Mouse (Mus musculus): ENCODE measurements around the gene Fam92a.
"Not testable (repeated sequence)": the region's sequence is repeated elsewhere in the genome, so short reads cannot be mapped to it uniquely, and the experiment has no call there.

Gene Fam92a

GRCm38 (mm10) chr4:12171318-12172091 lies at the start of gene Fam92a:
Gene Fam92a (minus strand): TSS chr4:12172015.
- peak; percentile 70 for DNase-seq

DNA sequence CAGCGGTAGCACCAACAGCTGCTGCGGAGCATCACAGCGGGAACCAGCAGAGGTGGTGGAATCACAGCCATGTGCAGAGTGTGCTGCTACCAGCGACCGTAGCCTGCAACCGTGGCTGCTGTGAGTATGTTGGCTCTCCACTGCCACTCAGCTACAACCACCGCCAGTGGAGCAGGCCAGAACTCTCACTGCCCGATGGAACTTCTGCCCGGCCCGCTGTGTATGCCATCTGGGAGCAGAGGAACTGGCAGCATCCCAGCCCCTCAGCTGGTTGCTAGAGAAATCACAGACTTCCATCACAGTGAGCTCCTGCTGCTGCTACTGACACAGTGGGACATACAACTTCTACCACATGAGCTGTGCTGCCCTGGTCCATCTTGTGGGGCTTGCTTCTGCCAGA lies 7.2 kb upstream of the Fam92a start:
- peak; percentile 41 for DNase-seq

DNA sequence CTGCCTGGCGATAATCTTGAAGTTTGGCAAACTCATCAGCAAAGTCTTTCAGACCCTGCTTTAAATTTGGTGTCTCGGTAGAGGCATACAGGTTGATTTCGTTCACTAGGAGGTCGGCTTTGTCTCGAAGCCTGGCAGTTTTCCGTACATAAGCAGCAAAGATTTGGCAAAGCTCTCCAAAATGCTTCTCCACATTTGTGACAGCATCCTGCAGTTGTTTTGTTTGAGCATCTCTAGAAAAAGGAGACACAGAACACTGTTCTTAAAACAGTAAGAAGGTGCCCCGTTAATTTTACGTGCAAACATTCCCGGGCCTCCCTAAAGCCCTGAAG lies 863 bp downstream of the Fam92a start:
- DNase-seq, result no peak

- no peak for DNase-seq
Measured at GRCm38 (mm10) chr4:12147660-12148059, 24.2 kb downstream of the Fam92a start.

GRCm38 (mm10) chr4:12141516-12141915 lies 30.3 kb downstream of the Fam92a start:
- DNase-seq, result not testable (repeated sequence)

DNA sequence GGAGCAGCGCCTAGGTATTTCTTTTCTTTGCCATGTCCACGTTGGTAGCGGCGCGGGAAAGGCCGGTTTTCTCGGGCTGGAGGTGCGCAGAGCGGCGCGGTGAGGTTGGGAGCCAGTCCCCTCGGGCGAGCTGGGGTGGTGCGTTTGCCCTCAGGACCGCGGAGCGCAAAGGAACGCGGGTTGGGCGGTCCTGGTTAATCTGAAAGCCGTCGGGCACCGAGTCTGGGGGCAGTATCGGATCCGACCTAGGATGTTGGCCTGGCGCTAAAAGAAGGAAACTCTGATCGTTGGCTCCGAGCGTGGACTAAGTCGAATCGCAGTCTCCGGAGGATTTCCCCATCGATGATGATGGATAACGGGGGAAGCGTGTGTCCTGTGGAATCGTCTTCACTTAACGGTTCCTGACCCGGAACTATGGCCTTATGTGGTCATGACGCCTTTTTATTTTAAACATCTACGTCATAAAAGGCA lies 31.2 kb downstream of the Fam92a start:
- DNase-seq, result not testable (repeated sequence)

GRCm38 (mm10) chr4:12140141-12140567 lies 31.7 kb downstream of the Fam92a start, which contains the start of gene Rbm12b1:
Gene Rbm12b1 (plus strand): TSS chr4:12140264.
- DNase-seq, result peak; percentile 70

Measured in right cerebral cortex, postnatal 4 days (tissue).